Mouse (Mus musculus): Measurements from ENCODE around the gene Slc16a2.

GRCm38 (mm10) chrX:103812690-103813089 lies 9.1 kb downstream of the Slc16a2 start:
- TF ChIP-seq POLR2A (IDR thresholded peaks at IDR 0.05; ENCODE audit: borderline replicate concordance, insufficient read depth, low read length) = no peak
- no peak for TF ChIP-seq CTCF (IDR thresholded peaks at IDR 0.05; ENCODE audit: borderline replicate concordance, insufficient read depth, low read depth, low read length)

Measured in cerebellum, adult 2 months (tissue).